Mouse (Mus musculus) CH12.LX (cell line): ENCODE data around the gene Ncln. TPM values are rescaled to one million over a fixed set of nuclear protein-coding genes. Genes with fewer than 3 reads are reported as not detected.

Experiments used
- DNase-seq: peaks from one replicate; pipeline ENCODE4 v3.0.0-alpha.2; 2013; ENCODE audit errors: extremely low read depth
- H3K27ac ChIP-seq: 2 replicates; pipeline ENCODE4 v1.5.1; 2012; ENCODE audit warnings: low read depth, mild to moderate bottlenecking, control low read depth, moderate library complexity; ENCODE audit not compliant: insufficient read depth
- H3K27me3 ChIP-seq: replicated peaks from 2 replicates; pipeline ENCODE3; 2012; ENCODE audit warnings: inconsistent platforms
- H3K36me3 ChIP-seq, 2 experiments: replicated peaks in 1 of 2; 2 replicates each; pipeline versions ENCODE3 to v1.6.1; 2012; ENCODE audit warnings: inconsistent platforms in 1 of 2, low read length in 1 of 2, mild to moderate bottlenecking in 1 of 2, mixed read lengths in 1 of 2, moderate library complexity in 1 of 2; ENCODE audit not compliant: control insufficient read depth in 1 of 2, insufficient read depth in 1 of 2
- H3K4me1 ChIP-seq, 2 experiments: 2 replicates each; pipeline ENCODE4 v1.6.1; 2012; ENCODE audit warnings: inconsistent platforms in 1 of 2, moderate library complexity in 1 of 2; ENCODE audit not compliant: insufficient read depth in 2 of 2, control insufficient read depth in 1 of 2
- H3K4me2 ChIP-seq: 2 replicates; pipeline ENCODE4 v1.6.1; 2012; ENCODE audit warnings: low read depth, mild to moderate bottlenecking, control low read depth; ENCODE audit not compliant: poor library complexity, insufficient read depth, severe bottlenecking
- H3K4me3 ChIP-seq, 3 experiments: fragments of 150-350 bp in 1 of 3; sonication (generic) in 1 of 3; replicated peaks in 1 of 3; 2 replicates each; pipeline versions ENCODE3 to v1.5.1; 2011 to 2012; ENCODE audit warnings: low read depth in 2 of 3, low read length in 2 of 3, mild to moderate bottlenecking in 2 of 3, moderate library complexity in 2 of 3, control low read depth in 1 of 3, improper control_type of control experiment in 1 of 3, inconsistent platforms in 1 of 3, mixed read lengths in 1 of 3; ENCODE audit not compliant: poor library complexity in 1 of 3
- H3K79me2 ChIP-seq: replicated peaks from 2 replicates; pipeline ENCODE4 v1.6.1; 2012; ENCODE audit warnings: mild to moderate bottlenecking, moderate library complexity; ENCODE audit not compliant: control insufficient read depth, poor library complexity, insufficient read depth, severe bottlenecking; ENCODE audit errors: extremely low read depth
- H3K9ac ChIP-seq: 2 replicates; pipeline ENCODE4 v1.6.1; 2012; ENCODE audit warnings: low read depth, mild to moderate bottlenecking, control low read depth, moderate library complexity; ENCODE audit not compliant: insufficient read depth
- H3K9me3 ChIP-seq: replicated peaks from 2 replicates; pipeline ENCODE3; 2012; ENCODE audit warnings: low read length, inconsistent platforms, mixed read lengths
- BHLHE40 ChIP-seq: IDR thresholded peaks from 2 replicates; pipeline ENCODE4 v1.6.1; 2011; ENCODE audit warnings: mild to moderate bottlenecking, low read depth, low read length, improper control_type of control experiment
- CHD1 ChIP-seq: IDR thresholded peaks from 2 replicates; pipeline ENCODE4 v1.6.1; 2012; ENCODE audit warnings: low read depth, low read length, improper control_type of control experiment, inconsistent platforms
- CHD2 ChIP-seq: IDR thresholded peaks from 2 replicates; pipeline ENCODE4 v1.6.1; 2011; ENCODE audit warnings: low read length, improper control_type of control experiment
- CTCF ChIP-seq, 2 experiments: IDR thresholded peaks in 1 of 2; conservative IDR thresholded peaks in 1 of 2; 2 replicates each; pipeline ENCODE4 v1.5.1; 2011 to 2012; ENCODE audit warnings: low read depth in 2 of 2, low read length in 2 of 2, improper control_type of control experiment in 1 of 2, inconsistent platforms in 1 of 2, mild to moderate bottlenecking in 1 of 2, moderate library complexity in 1 of 2
- E2F4 ChIP-seq: IDR thresholded peaks from 2 replicates; pipeline ENCODE4 v1.6.1; 2011; ENCODE audit warnings: low read depth, low read length, improper control_type of control experiment; ENCODE audit not compliant: insufficient replicate concordance
- ELF1 ChIP-seq: IDR thresholded peaks from 2 replicates; pipeline ENCODE4 v1.6.1; 2014; ENCODE audit warnings: low read depth, mild to moderate bottlenecking, inconsistent platforms, low read length, improper control_type of control experiment
- ETS1 ChIP-seq: conservative IDR thresholded peaks from 2 replicates; pipeline ENCODE4 v1.6.1; 2012; ENCODE audit warnings: low read depth, mild to moderate bottlenecking, inconsistent platforms, low read length, improper control_type of control experiment, moderate library complexity
- IRF4 ChIP-seq: IDR thresholded peaks from 2 replicates; pipeline ENCODE4 v1.6.1; 2014; ENCODE audit warnings: low read depth, mild to moderate bottlenecking, inconsistent platforms, low read length, improper control_type of control experiment
- JUN ChIP-seq: IDR thresholded peaks from 2 replicates; pipeline ENCODE4 v1.6.1; 2011; ENCODE audit warnings: low read depth, mild to moderate bottlenecking, low read length, improper control_type of control experiment, moderate library complexity; ENCODE audit not compliant: insufficient read depth
- JUND ChIP-seq: conservative IDR thresholded peaks from 2 replicates; pipeline ENCODE4 v1.6.1; 2011; ENCODE audit warnings: low read depth, low read length, improper control_type of control experiment
- MAFK ChIP-seq: IDR thresholded peaks from 2 replicates; pipeline ENCODE4 v1.6.1; 2011; ENCODE audit warnings: low read length, improper control_type of control experiment; ENCODE audit not compliant: insufficient replicate concordance
- MAX ChIP-seq: IDR thresholded peaks from 2 replicates; pipeline ENCODE4 v1.6.1; 2011; ENCODE audit warnings: low read length, improper control_type of control experiment
- MAZ ChIP-seq: IDR thresholded peaks from 2 replicates; pipeline ENCODE4 v1.6.1; 2012; ENCODE audit warnings: low read depth, mild to moderate bottlenecking, inconsistent platforms, low read length, improper control_type of control experiment, moderate library complexity
- MYC ChIP-seq: IDR thresholded peaks from 2 replicates; pipeline ENCODE4 v1.6.1; 2011; ENCODE audit warnings: low read depth, mild to moderate bottlenecking, improper control_type of control experiment, low read length
- NELFE ChIP-seq: IDR thresholded peaks from 2 replicates; pipeline ENCODE4 v1.6.1; 2011; ENCODE audit warnings: low read depth, low read length, improper control_type of control experiment
- PAX5 ChIP-seq: IDR thresholded peaks from 2 replicates; pipeline ENCODE4 v1.6.1; 2012; ENCODE audit warnings: low read length, inconsistent platforms, mixed read lengths
- POLR2A ChIP-seq: IDR thresholded peaks from 2 replicates; pipeline ENCODE4 v1.6.1; 2011; ENCODE audit warnings: low read depth, mild to moderate bottlenecking, improper control_type of control experiment, low read length
- POLR2AphosphoS2 ChIP-seq: IDR thresholded peaks from 2 replicates; pipeline ENCODE4 v1.6.1; 2011; ENCODE audit warnings: low read depth, low read length, improper control_type of control experiment
- RAD21 ChIP-seq: IDR thresholded peaks from 2 replicates; pipeline ENCODE4 v1.6.1; 2011; ENCODE audit warnings: low read depth, mild to moderate bottlenecking, low read length, improper control_type of control experiment, moderate library complexity
- RCOR1 ChIP-seq: conservative IDR thresholded peaks from 2 replicates; pipeline ENCODE4 v1.6.1; 2012; ENCODE audit warnings: low read depth, mild to moderate bottlenecking, inconsistent platforms, low read length, improper control_type of control experiment
- TBP ChIP-seq: conservative IDR thresholded peaks from 2 replicates; pipeline ENCODE4 v1.6.1; 2011; ENCODE audit warnings: low read depth, low read length, improper control_type of control experiment
- UBTF ChIP-seq: IDR thresholded peaks from 2 replicates; pipeline ENCODE4 v1.6.1; 2012; ENCODE audit warnings: low read depth, mild to moderate bottlenecking, inconsistent platforms, low read length, improper control_type of control experiment, moderate library complexity
- USF1 ChIP-seq: IDR thresholded peaks from 2 replicates; pipeline ENCODE4 v1.6.1; 2014; ENCODE audit warnings: low read depth, mild to moderate bottlenecking, inconsistent platforms, low read length, improper control_type of control experiment
- USF2 ChIP-seq: conservative IDR thresholded peaks from 2 replicates; pipeline ENCODE4 v1.6.1; 2011; ENCODE audit warnings: low read depth, low read length, improper control_type of control experiment
- ZKSCAN1 ChIP-seq: IDR thresholded peaks from 2 replicates; pipeline ENCODE4 v1.6.1; 2012; ENCODE audit warnings: low read depth, inconsistent platforms, low read length, improper control_type of control experiment, borderline replicate concordance
- ZMIZ1 ChIP-seq: IDR thresholded peaks from 2 replicates; pipeline ENCODE4 v1.6.1; 2012; ENCODE audit warnings: low read depth, mild to moderate bottlenecking, inconsistent platforms, low read length, improper control_type of control experiment
- ZNF384 ChIP-seq: IDR thresholded peaks from 2 replicates; pipeline ENCODE4 v1.6.1; 2012; ENCODE audit warnings: low read depth, low read length, improper control_type of control experiment, inconsistent platforms
- dilution Hi-C: fragments of 300-500 bp; cut with MboI; formaldehyde crosslinking; loops from 2 replicates; pipeline ENCODE4 v1.14.3; 2020; ENCODE audit warnings: low sequenced_read_pairs; ENCODE audit not compliant: extremely low pct_unique_long_range_greater_than_20kb, extremely low pct_ligation_motif_present
- in situ Hi-C: fragments of 300-500 bp; cut with MboI; formaldehyde crosslinking; loops from 3 replicates; pipeline ENCODE4 v1.14.3; 2019; ENCODE audit warnings: low sequenced_read_pairs, low pct_ligation_motif_present, low pct_unique_long_range_greater_than_20kb, mixed read lengths
- polyA plus RNA-seq: library from polyadenylated mRNA; unstranded; fragments of >175 nt; gene quantifications from 2 replicates; pipeline ENCODE4 v1.2.1, GENCODE M21; 2012; ENCODE audit warnings: low read depth; ENCODE audit not compliant: insufficient read length
- total RNA-seq, 2 experiments: library from RNA; depleted of rRNA; stranded (reverse); fragments of 300-350 nt in 1 of 2; fragments of >200 nt in 1 of 2; gene quantifications; 2 replicates each; pipeline ENCODE4 v1.2.3; 2012 to 2014

Gene Ncln
- total and polyA plus RNA-seq, 3 experiments = 41.5 to 99.5 (median 89.5) TPM

- H3K36me3 ChIP-seq = no peaks in the 10 kb centered on the region
- DNase-seq = no peak
- H3K9ac ChIP-seq = no peak overlapping the region
- peaks cover 86% of the 10 kb centered on the region for H3K27me3 ChIP-seq
- TF ChIP-seq CHD1 = no peak
- no peak for TF ChIP-seq RCOR1
- no peak for TF ChIP-seq JUN
- no peak for TF ChIP-seq MYC
- no peak for TF ChIP-seq USF1
- no peak for TF ChIP-seq UBTF
- no peak for TF ChIP-seq RAD21
- TF ChIP-seq CTCF (conservative IDR thresholded peaks at IDR 0.05 in 1 of 2, IDR thresholded peaks at IDR 0.05 in 1 of 2; ENCODE audit: low read depth in 2 of 2, low read length in 2 of 2) = no peak
- no peak for TF ChIP-seq PAX5
- TF ChIP-seq USF2 = no peak
- no peak for TF ChIP-seq POLR2A
- no peak for TF ChIP-seq JUND
- no peak for TF ChIP-seq MAZ
- H3K4me1 ChIP-seq = no peaks in the 10 kb centered on the region
- dilution Hi-C loops (no loop called here), in situ Hi-C loops (no loop called here)
- H3K79me2 ChIP-seq = no peaks in the 10 kb centered on the region
- no peak overlapping the region for H3K27ac ChIP-seq
- no peak overlapping the region for H3K4me2 ChIP-seq
- H3K4me3 ChIP-seq = no peak overlapping the region
- H3K9me3 ChIP-seq = no peaks in the 10 kb centered on the region
Observed at GRCm38 (mm10) chr10:81452237-81452946, 43.8 kb downstream of the Ncln start.

GRCm38 (mm10) chr10:81451365-81451745 is 44.8 kb downstream of the Ncln start:
- H3K9me3 ChIP-seq = no peaks in the 10 kb centered on the region
- no peaks in the 10 kb centered on the region for H3K36me3 ChIP-seq
- dilution Hi-C loops (no loop called here), in situ Hi-C loops (no loop called here)
- no peak for DNase-seq
- no peak overlapping the region for H3K4me2 ChIP-seq
- TF ChIP-seq BHLHE40 (no peak), NELFE (no peak), PAX5 (no peak), E2F4 (no peak), MAFK (no peak), RAD21 (no peak), ETS1 (no peak), TBP (no peak), ELF1 (no peak), ZMIZ1 (no peak), JUN (no peak), ZKSCAN1 (no peak), MAX (no peak), CHD2 (no peak), ZNF384 (no peak), JUND (no peak), POLR2AphosphoS2 (no peak), UBTF (no peak), IRF4 (no peak)
- no peak overlapping the region for H3K9ac ChIP-seq
- H3K27ac ChIP-seq = no peak overlapping the region
- no peaks in the 10 kb centered on the region for H3K4me1 ChIP-seq
- H3K79me2 ChIP-seq = no peaks in the 10 kb centered on the region
- peaks cover 83% of the 10 kb centered on the region for H3K27me3 ChIP-seq
- H3K4me3 ChIP-seq = no peak overlapping the region
